Mouse (Mus musculus) lung, embryonic 16.5 days (tissue): Measurements from ENCODE around the gene Wdr92. TPM values are rescaled to one million over a fixed set of nuclear protein-coding genes. Genes with fewer than 3 reads are reported as not detected.
A peak's percentile ranks its signal among the peaks of the same experiment; 100 is the strongest.

ENCODE experiments used
- ATAC-seq: fragments of 200-750 bp; cut with Nextera tagmentation; 2 replicates; pipeline ENCODE4 v1.8.0; 2017; ENCODE audit warnings: low read depth, mild to moderate bottlenecking, moderate library complexity
- H3K27ac ChIP-seq: fragments of 300-500 bp; sonication (generic); 2 replicates; pipeline ENCODE4 v1.5.1; 2014; ENCODE audit warnings: mild to moderate bottlenecking, control low read depth, low read length
- H3K27me3 ChIP-seq: fragments of 300-500 bp; sonication (generic); 2 replicates; pipeline ENCODE4 v1.6.1; 2014; ENCODE audit warnings: low read depth, low read length, mixed read lengths; ENCODE audit not compliant: control insufficient read depth, insufficient read depth
- H3K36me3 ChIP-seq: fragments of 300-500 bp; sonication (generic); 2 replicates; pipeline ENCODE4 v1.6.1; 2014; ENCODE audit warnings: low read length; ENCODE audit not compliant: control insufficient read depth, insufficient read depth
- H3K4me1 ChIP-seq: fragments of 300-500 bp; sonication (generic); replicated peaks from 2 replicates; pipeline ENCODE4 v1.6.1; 2014; ENCODE audit warnings: low read length, mixed read lengths; ENCODE audit not compliant: control insufficient read depth, insufficient read depth
- H3K4me2 ChIP-seq: fragments of 300-500 bp; sonication (generic); 2 replicates; pipeline ENCODE4 v1.6.1; 2014; ENCODE audit warnings: low read depth, low read length, control low read depth
- H3K4me3 ChIP-seq: fragments of 300-500 bp; sonication (generic); 2 replicates; pipeline ENCODE4 v1.5.1; 2014; ENCODE audit warnings: mild to moderate bottlenecking, low read length, control low read depth
- H3K9ac ChIP-seq: fragments of 300-500 bp; sonication (generic); 2 replicates; pipeline ENCODE4 v1.6.1; 2014; ENCODE audit warnings: low read length, control low read depth
- H3K9me3 ChIP-seq: fragments of 300-500 bp; sonication (generic); 2 replicates; pipeline ENCODE4 v1.6.1; 2016; ENCODE audit warnings: low read length; ENCODE audit not compliant: control insufficient read depth
- WGBS: fragments of 180-500 bp; shearing (Covaris S2); extraction: QIAGEN DNeasy Blood & Tissue Kit; methylation state at CpG from one replicate; pipeline ENCODE4 v1.1.7; 2014; 5-methylcytosine and 5-hydroxymethylcytosine counted together
- polyA plus RNA-seq: library from polyadenylated mRNA; unstranded; fragments of >200 nt; fragmentation: Nextera tagmentation; extraction: Ambion mirVana; gene quantifications from 2 replicates; pipeline ENCODE4 v1.2.1, GENCODE M21; 2015

Wdr92 gene
- polyA plus RNA-seq = 27.0 and 28.6 TPM in 2 replicates

DNA sequence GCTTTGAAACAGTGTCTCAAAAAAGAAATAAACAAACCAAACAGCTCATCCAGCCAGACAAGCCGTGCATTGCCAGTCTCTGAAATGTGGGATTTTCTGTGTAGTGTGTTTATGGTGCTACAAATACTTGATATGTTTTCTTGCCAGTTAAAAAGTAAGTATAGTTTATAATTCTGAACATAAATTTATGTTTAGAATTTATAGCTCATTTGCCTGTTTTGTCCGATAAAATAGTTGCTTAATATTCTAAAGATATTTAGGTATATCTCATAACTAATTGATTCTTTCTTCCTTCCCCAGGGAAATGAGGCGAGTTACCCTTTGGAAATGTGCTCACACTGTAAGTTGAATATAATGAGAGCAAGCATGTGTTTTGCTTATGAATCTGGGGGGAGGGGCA, at the start of gene Wdr92:
Wdr92 (plus strand) TSS at position 301 of the 400 bp plus-strand sequence.
- 61% methylated on average over 3 of the region's 3 CpGs for WGBS
- Histone ChIP-seq H3K4me2 (no peak within 1 kb of the TSS), H3K4me3 (no peak within 1 kb of the TSS), H3K9me3 (no peaks in the 10 kb centered on the region), H3K27me3 (no peaks in the 10 kb centered on the region), H3K36me3 (peaks cover 3% of the 10 kb centered on the region; the same call in 1 of the 2 replicates), H3K4me1 (peaks cover 2% of the 10 kb centered on the region; the same call in 1 of the 2 replicates), H3K9ac (no peak within 1 kb of the TSS), H3K27ac (no peak within 1 kb of the TSS)
- no peak for ATAC-seq

DNA sequence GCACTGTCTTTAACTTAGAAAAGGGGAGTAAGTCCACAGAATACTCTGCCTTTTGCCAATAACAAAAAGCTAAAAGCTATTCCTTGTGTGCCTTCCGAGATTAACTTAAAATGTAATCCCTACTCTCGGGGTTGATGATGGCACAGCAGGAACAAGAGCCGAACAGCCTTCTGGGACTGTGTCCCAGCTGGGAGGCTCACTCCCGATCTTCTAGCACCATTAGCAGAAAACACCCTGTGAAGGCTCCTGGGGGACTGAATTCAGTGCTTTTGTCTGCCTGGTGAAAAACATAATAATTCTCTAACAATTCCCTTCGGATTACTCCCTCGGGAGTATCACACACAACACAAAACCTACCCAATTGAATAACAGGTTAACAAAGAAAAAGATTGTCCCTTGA, 46.3 kb upstream of the Wdr92 start:
- no peak overlapping the region for H3K4me3 ChIP-seq
- no peak for ATAC-seq
- H3K4me1 ChIP-seq = no peaks in the 10 kb centered on the region
- H3K9ac ChIP-seq = no peak overlapping the region
- H3K27ac ChIP-seq = no peak overlapping the region
- H3K27me3 ChIP-seq = no peaks in the 10 kb centered on the region
- H3K4me2 ChIP-seq = no peak overlapping the region
- H3K9me3 ChIP-seq = no peaks in the 10 kb centered on the region
- H3K36me3 ChIP-seq = no peaks in the 10 kb centered on the region
- 39% methylated on average over 6 of the region's 6 CpGs for WGBS

DNA sequence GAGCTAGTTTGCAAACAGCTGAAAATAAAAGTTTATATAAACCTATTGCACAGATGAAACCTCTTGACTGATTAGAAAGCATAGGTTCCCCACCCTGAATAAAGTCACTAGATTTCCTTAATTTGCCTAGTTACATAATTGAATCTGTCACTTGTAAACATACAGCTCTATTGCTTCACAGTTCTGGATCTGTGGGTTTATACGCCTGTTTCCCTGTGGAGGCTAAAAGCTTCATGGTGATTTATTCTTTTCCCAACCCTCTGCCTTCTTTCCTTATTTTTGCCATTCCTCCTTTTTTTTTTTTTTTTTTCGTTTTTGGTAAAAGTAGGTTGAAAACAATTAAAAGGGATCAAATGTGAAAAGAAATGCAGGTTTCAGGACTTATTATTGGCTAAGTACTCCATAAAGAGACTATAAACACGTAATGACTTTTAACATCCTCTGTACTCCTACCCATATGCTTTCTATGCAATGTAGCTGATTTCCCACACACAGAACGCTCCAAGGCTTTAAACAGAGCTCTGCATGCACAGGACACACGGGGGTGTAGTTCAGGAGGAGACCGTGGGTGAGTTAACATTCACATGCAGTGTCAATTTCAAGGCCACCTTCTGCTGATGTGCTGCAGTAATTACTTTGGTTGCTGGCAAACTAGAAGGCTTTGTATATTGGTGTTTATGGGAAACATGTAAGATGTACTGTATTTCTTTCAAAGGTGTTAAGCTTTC, 43.4 kb upstream of the Wdr92 start:
- 57% methylated on average over 6 of the region's 6 CpGs for WGBS
- no peak overlapping the region for H3K4me2 ChIP-seq
- H3K9ac ChIP-seq = no peak overlapping the region
- no peaks in the 10 kb centered on the region for H3K27me3 ChIP-seq
- H3K9me3 ChIP-seq = no peaks in the 10 kb centered on the region
- no peaks in the 10 kb centered on the region for H3K36me3 ChIP-seq
- H3K4me3 ChIP-seq = no peak overlapping the region
- ATAC-seq = no peak
- no peak overlapping the region for H3K27ac ChIP-seq
- H3K4me1 ChIP-seq = no peaks in the 10 kb centered on the region

DNA sequence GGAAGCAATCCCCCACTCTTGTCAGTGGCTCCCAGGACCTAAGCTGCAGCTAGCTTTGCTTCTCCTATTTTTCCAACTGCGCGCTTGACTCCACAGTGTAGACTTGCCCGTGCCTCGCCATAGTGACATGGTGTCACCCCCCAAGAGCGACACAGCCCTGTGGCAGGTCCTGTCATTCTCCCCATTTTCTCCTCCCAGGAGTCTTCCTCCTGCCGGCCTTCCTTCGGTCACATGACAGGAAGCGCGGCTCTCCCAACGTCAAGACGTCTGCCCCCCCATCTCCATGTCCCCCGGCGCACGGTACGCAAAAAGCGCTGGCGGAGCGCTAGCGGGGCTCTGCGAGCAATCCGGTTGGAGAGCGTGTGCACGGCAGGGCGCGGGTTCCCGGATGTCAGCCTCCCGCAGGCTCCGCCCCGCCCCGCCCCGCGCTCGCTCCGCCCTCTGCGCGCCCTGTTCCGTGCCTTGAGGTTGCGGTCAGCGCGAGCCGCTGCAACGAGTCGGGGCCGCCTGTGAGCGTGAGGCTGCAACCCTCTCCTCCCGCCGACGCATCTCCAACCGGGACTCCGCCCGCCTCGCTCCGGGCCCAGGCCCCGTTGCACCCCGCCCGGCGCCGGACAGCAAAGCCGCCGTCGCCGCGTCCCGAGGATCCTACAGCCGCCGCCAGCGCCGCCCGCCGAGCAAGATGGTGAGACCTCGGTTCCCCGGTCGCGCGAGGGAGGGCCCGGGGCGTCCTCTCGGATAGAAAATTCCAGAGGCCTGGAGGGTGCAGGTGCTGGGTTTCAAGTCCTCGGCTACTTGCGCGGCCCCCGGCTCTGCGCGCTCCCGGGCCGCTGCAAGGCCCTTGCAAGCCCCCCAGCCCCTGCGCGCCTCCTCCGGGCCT, 22.8 kb upstream of the Wdr92 start, which contains the start of gene Ppp3r1:
Ppp3r1 (plus strand) TSS at position 406 of the 880 bp plus-strand sequence.
- ATAC-seq = peak; percentile 99
- H3K9me3 ChIP-seq = no peaks in the 10 kb centered on the region
- peak within 1 kb of the TSS; percentile 97 for H3K9ac ChIP-seq
- H3K4me1 ChIP-seq = peaks cover 15% of the 10 kb centered on the region
- H3K4me3 ChIP-seq = peak within 1 kb of the TSS; percentile 79
- H3K27me3 ChIP-seq = no peaks in the 10 kb centered on the region
- H3K27ac ChIP-seq = peak within 1 kb of the TSS; percentile 97
- under 1% methylated on average over 89 of the region's 89 CpGs for WGBS
- peak within 1 kb of the TSS; percentile 70 for H3K4me2 ChIP-seq
- H3K36me3 ChIP-seq = no peaks in the 10 kb centered on the region

DNA sequence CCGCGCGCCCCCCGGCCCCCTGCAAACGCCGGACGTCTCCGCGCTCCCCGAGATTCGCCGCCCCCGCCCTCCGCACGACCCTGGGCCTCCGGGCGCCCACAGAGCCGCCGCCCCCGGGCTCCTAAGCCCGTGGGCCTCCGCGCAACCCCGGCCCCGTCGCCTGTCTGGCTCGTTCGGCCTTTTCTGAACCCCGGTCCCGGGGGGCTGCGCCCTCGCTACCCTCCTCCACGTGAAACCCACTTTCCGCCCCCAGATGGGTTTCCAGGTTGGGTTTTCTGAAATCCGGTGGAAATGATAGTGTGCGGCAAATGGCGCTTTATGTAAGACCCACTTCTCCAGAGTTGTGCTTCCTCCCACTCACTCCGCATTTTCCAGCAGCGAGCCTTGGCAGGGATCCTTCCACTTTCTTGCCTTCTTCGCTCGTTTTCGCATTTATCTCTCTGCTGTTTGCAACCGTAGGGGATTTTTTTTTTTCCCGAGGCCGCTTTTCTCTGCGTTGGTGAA, 22.1 kb upstream of the Wdr92 start:
- under 1% methylated on average over 43 of the region's 46 CpGs for WGBS
- H3K9ac ChIP-seq = peak overlapping the region; percentile 97
- peak; percentile 43 for ATAC-seq

DNA sequence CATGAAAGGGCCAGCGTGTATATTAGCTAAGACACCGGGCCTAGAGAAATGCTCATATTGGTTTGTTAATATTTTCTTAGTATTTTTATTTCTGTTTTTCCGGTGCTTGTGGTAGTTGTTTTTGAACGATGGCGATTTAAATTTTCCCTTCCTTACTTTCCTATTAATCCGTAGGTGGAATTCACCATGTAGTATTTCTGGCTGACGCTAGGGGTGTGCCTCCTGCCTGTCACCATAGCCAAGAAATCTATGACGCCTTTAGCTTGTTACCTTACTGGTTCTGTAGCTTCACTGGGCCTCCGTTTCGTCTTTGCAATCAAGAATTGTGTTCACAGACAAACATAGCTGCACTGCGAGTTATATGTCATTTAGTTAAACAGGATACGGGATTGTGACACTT, 21.7 kb upstream of the Wdr92 start:
- WGBS = under 1% methylated on average over 12 of the region's 12 CpGs
- no peaks in the 10 kb centered on the region for H3K9me3 ChIP-seq
- no peaks in the 10 kb centered on the region for H3K36me3 ChIP-seq
- peak overlapping the region; percentile 97 for H3K27ac ChIP-seq
- no peak for ATAC-seq
- H3K9ac ChIP-seq = peak overlapping the region; percentile 97
- peak overlapping the region; percentile 79 for H3K4me3 ChIP-seq
- peak overlapping the region; percentile 66 for H3K4me2 ChIP-seq
- peaks cover 16% of the 10 kb centered on the region for H3K4me1 ChIP-seq
- no peaks in the 10 kb centered on the region for H3K27me3 ChIP-seq

More for the DNA sequence above, 22.1 kb upstream of the Wdr92 start:
- H3K27ac ChIP-seq = peak overlapping the region; percentile 97
- H3K4me3 ChIP-seq = peak overlapping the region; percentile 79
- H3K9me3 ChIP-seq = no peaks in the 10 kb centered on the region
- peak overlapping the region; percentile 66 for H3K4me2 ChIP-seq
- H3K4me1 ChIP-seq = peaks cover 16% of the 10 kb centered on the region
- no peaks in the 10 kb centered on the region for H3K27me3 ChIP-seq
- H3K36me3 ChIP-seq = no peaks in the 10 kb centered on the region

DNA sequence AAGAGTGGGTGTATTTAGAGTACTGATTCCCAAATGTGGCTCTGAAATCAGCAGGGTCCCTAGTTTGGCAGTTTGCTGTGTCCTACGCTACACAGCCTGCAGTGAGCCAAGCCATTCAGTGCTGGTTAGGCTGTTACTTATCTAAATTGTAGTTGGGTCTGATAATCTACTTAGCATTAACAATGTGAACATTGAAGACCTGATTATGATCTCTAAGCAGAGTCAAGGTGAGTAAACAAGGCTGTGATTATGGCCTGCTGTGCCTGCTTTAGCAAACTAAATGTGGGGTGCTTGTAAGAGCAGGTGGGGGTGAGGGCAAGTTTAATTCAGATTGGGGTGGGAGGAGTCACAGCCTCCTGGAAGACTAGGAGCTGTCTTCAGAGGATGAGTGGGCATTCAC, 18.0 kb upstream of the Wdr92 start:
- WGBS = 82% methylated on average over 1 of the region's 1 CpGs
- Histone ChIP-seq H3K36me3 (no peaks in the 10 kb centered on the region), H3K27me3 (no peaks in the 10 kb centered on the region), H3K9ac (no peak overlapping the region), H3K9me3 (no peaks in the 10 kb centered on the region), H3K4me1 (peaks cover 19% of the 10 kb centered on the region), H3K4me2 (no peak overlapping the region), H3K27ac (no peak overlapping the region), H3K4me3 (no peak overlapping the region)
- no peak for ATAC-seq

DNA sequence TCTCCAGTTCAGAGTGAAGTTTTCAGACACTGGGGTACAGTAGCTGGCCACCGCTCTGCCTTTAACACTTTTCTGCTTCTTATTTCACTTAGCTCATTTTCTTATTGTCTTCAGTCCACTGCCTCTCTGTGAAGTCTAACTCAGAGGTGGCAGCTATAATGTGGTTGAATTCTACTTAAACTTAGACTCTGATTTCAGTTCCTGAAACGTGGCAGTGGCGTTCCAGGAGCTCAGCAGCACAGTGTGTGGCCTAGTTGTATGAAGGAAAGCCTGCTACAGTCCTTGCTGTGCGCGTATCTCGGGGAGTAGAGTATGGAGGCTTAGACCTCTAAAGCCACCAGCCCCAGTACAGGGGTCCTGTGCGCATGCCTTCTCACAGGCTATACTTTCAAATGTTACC, 15.3 kb upstream of the Wdr92 start:
- Histone ChIP-seq H3K9ac (no peak overlapping the region), H3K4me3 (no peak overlapping the region), H3K4me2 (no peak overlapping the region), H3K4me1 (peaks cover 27% of the 10 kb centered on the region), H3K27ac (no peak overlapping the region), H3K36me3 (no peaks in the 10 kb centered on the region), H3K27me3 (no peaks in the 10 kb centered on the region), H3K9me3 (no peaks in the 10 kb centered on the region)
- ATAC-seq = no peak
- WGBS = 85% methylated on average over 7 of the region's 7 CpGs

DNA sequence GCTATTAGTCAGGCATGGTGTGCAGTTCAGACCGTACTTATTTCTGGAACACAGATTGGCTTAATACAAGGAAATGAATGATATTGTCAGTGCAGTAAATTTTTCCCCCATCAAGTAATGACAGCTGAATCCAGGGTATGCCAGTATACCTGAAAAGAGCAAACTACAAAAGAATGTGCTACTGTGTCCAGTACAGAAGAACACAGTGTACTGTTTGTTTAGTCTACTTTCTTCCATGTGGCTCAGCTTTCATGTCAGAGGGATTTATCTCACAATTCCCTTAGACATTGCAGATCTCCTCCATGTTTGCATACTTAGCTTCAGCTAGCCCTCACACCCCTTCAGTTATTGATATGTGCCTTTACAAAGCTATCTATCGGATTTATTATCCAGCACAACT, 12.6 kb upstream of the Wdr92 start:
- no peak for ATAC-seq

More for the DNA sequence above, 12.6 kb upstream of the Wdr92 start:
- Histone ChIP-seq H3K4me1 (peaks cover 31% of the 10 kb centered on the region), H3K4me2 (no peak overlapping the region), H3K27ac (no peak overlapping the region), H3K27me3 (no peaks in the 10 kb centered on the region), H3K36me3 (0 out of 2 replicates have a peak, but pooled peaks cover 3% of the 10 kb centered on the region), H3K9ac (no peak overlapping the region), H3K4me3 (no peak overlapping the region), H3K9me3 (no peaks in the 10 kb centered on the region)
- 56% methylated on average over 2 of the region's 2 CpGs for WGBS
